ENCODE assay signal across 18 mouse cellular contexts in genomic region chr14:57342316-57343055, GRCm38 (mm10). TPM values are rescaled to one million over a fixed set of nuclear protein-coding genes. Genes with fewer than 3 reads are reported as not detected.
DNase-seq lines count a peak whose midpoint lies in the region; ATAC-seq and TF ChIP-seq lines count a peak whose summit lies in the region.
"Had no signal": no experiment of that assay in that cellular context is flagged by ENCODE, and none has a peak within 500 bp of the region (broad histone marks: within the 10 kb centered on the region; RNA-seq: fewer than 3 reads in every experiment).

No protein-coding gene starts in this region.

- no peak overlapping the region for H3K4me2 ChIP-seq in kidney, embryonic 16.5 days (replicated peaks; ENCODE audit: low read depth, low read length)
- H3K4me2 ChIP-seq in hindbrain, postnatal 0 days (ENCODE audit: low read depth, low read length) = no peak overlapping the region
- H3K4me2 ChIP-seq: embryonic facial prominence, embryonic 15.5 days; forebrain, embryonic 15.5 days; limb, embryonic 15.5 days had no signal

- peaks cover 35% of the 10 kb centered on the region for H3K4me1 ChIP-seq in heart, embryonic 10.5 days
- peaks cover 29% of the 10 kb centered on the region for H3K4me1 ChIP-seq in kidney, embryonic 16.5 days (ENCODE audit: insufficient read depth, low read length)
- H3K4me1 ChIP-seq in hindbrain, postnatal 0 days (ENCODE audit: insufficient read depth, low read length) = no peaks in the 10 kb centered on the region; the same call in 1 of the 2 replicates
- H3K4me1 ChIP-seq: embryonic facial prominence, embryonic 15.5 days; forebrain, embryonic 15.5 days had no signal

- DNase-seq in heart, embryonic 10.5 days (ENCODE audit: low spot score) = no peak
- DNase-seq in heart, postnatal 36 days = no peak
- no peak for DNase-seq in kidney, adult 8-10 months
- peak; percentile 20 for DNase-seq in embryo, embryonic 11.5 days (ENCODE audit: low read depth, low spot score)
- peak; percentile 28 for DNase-seq in retina, postnatal 1 day
- DNase-seq in hindbrain, postnatal 0 days (ENCODE audit: low spot score) = no peak
- DNase-seq in cerebellum, postnatal 4 days (ENCODE audit: low spot score in 2 of 2) = no peak
- DNase-seq: cerebellum, postnatal 25 days; gastrocnemius, postnatal 25 days; lung, adult 2 months; right cerebral cortex, postnatal 14 days; thymus, postnatal 4 days had no signal

- no peaks in the 10 kb centered on the region for H3K9me3 ChIP-seq in heart, embryonic 10.5 days
- no peaks in the 10 kb centered on the region; the same call in 1 of the 2 replicates for H3K9me3 ChIP-seq in kidney, embryonic 16.5 days (ENCODE audit: low read length)
- no peaks in the 10 kb centered on the region for H3K9me3 ChIP-seq in hindbrain, postnatal 0 days (ENCODE audit: low read length)
- H3K9me3 ChIP-seq: embryonic facial prominence, embryonic 15.5 days; forebrain, embryonic 15.5 days; limb, embryonic 15.5 days had no signal

- no peaks in the 10 kb centered on the region for H3K36me3 ChIP-seq in heart, embryonic 10.5 days
- H3K36me3 ChIP-seq in kidney, embryonic 16.5 days (ENCODE audit: insufficient read depth, low read length) = no peaks in the 10 kb centered on the region
- H3K36me3 ChIP-seq in hindbrain, postnatal 0 days (ENCODE audit: insufficient read depth, low read length) = no peaks in the 10 kb centered on the region
- H3K36me3 ChIP-seq: embryonic facial prominence, embryonic 15.5 days; forebrain, embryonic 15.5 days; limb, embryonic 15.5 days had no signal

- intact Hi-C loops in heart, postnatal 36 days (cut with DNase I) = no loop called here

- ATAC-seq in kidney, embryonic 16.5 days (ENCODE audit: low FRiP score, low TSS enrichment) = peak; percentile 66
- no peak for ATAC-seq in hindbrain, postnatal 0 days
- ATAC-seq: forebrain, embryonic 15.5 days; hindbrain, embryonic 16.5 days had no signal

- WGBS in heart, embryonic 10.5 days = 62% methylated on average over 6 of the region's 6 CpGs
- 40% methylated on average over 6 of the region's 6 CpGs for WGBS in kidney, embryonic 16.5 days
- 80% methylated on average over 6 of the region's 6 CpGs for WGBS in hindbrain, postnatal 0 days

- no peak overlapping the region for H3K4me3 ChIP-seq in heart, embryonic 10.5 days
- no peak overlapping the region for H3K4me3 ChIP-seq in kidney, embryonic 16.5 days (ENCODE audit: low read length)
- H3K4me3 ChIP-seq in hindbrain, postnatal 0 days (ENCODE audit: low read length) = no peak overlapping the region
- H3K4me3 ChIP-seq: embryonic facial prominence, embryonic 15.5 days; forebrain, embryonic 15.5 days; layer of hippocampus, adult 2 months; limb, embryonic 15.5 days had no signal

- H3K9ac ChIP-seq in kidney, embryonic 16.5 days (replicated peaks; ENCODE audit: low read length) = no peak overlapping the region
- H3K9ac ChIP-seq in hindbrain, postnatal 0 days (replicated peaks; ENCODE audit: low read length) = no peak overlapping the region
- H3K9ac ChIP-seq: embryonic facial prominence, embryonic 15.5 days; forebrain, embryonic 15.5 days; limb, embryonic 15.5 days had no signal

- no peaks in the 10 kb centered on the region for H3K27me3 ChIP-seq in heart, embryonic 10.5 days (ENCODE audit: insufficient read depth, poor library complexity, severe bottlenecking)
- no peaks in the 10 kb centered on the region for H3K27me3 ChIP-seq in kidney, embryonic 16.5 days (ENCODE audit: insufficient read depth, low read length)
- no peaks in the 10 kb centered on the region for H3K27me3 ChIP-seq in hindbrain, postnatal 0 days (ENCODE audit: insufficient read depth, low read length)
- H3K27me3 ChIP-seq: embryonic facial prominence, embryonic 15.5 days; forebrain, embryonic 15.5 days; limb, embryonic 15.5 days had no signal

- TF ChIP-seq CTCF in hindbrain, postnatal 0 days (IDR thresholded peaks at IDR 0.05; ENCODE audit: low read depth) = no peak

- peak overlapping the region; percentile 83 for H3K27ac ChIP-seq in heart, embryonic 10.5 days
- peak overlapping the region; percentile 30; the same call in 1 of the 2 replicates for H3K27ac ChIP-seq in kidney, embryonic 16.5 days (ENCODE audit: low read length)
- H3K27ac ChIP-seq in hindbrain, postnatal 0 days = no peak overlapping the region
- H3K27ac ChIP-seq: embryonic facial prominence, embryonic 15.5 days; forebrain, embryonic 15.5 days; layer of hippocampus, adult 2 months; limb, embryonic 15.5 days had no signal

RNA-seq across cellular contexts. Expression of gene Cryl1, which starts 55.8 kb away (rescaled TPM):
- polyA plus RNA-seq in heart, embryonic 10.5 days (2016; fragmentation: Nextera tagmentation; extraction: Ambion mirVana) = 8.9 and 9.7 TPM in 2 replicates
- total RNA-seq in heart, postnatal 36 days (2021) = 1 to 10 TPM; 5.2 to 6.3 TPM
- polyA plus RNA-seq in kidney, embryonic 16.5 days (2015; fragmentation: Nextera tagmentation; extraction: Ambion mirVana) = 41.4 and 49.7 TPM in 2 replicates
- total RNA-seq in hindbrain, postnatal 0 days (2014; rRNA removed) = 13.3 and 16.0 TPM in 2 replicates
- 19.2 and 19.3 TPM in 2 replicates for polyA plus RNA-seq in hindbrain, postnatal 0 days (2015; fragmentation: Nextera tagmentation; extraction: Ambion mirVana)

Comparison
In these comparisons a context has a peak if more than half of its experiments do, and no peak if none do; other contexts are left out.
1. DNase-seq: peak in embryo, embryonic 11.5 days (single experiment) and retina, postnatal 1 day (single experiment); none in heart, embryonic 10.5 days (single experiment), heart, postnatal 36 days (0 of 2), kidney, adult 8-10 months (0 of 2), hindbrain, postnatal 0 days (single experiment) and cerebellum, postnatal 4 days (0 of 2).